Mouse (Mus musculus): ENCODE results near the gene Ctnnd1. TPM values are rescaled to one million over a fixed set of nuclear protein-coding genes. Genes with fewer than 3 reads are reported as not detected.

Ctnnd1 gene
- polyA plus RNA-seq, 1 experiment = 79.9 TPM

DNA sequence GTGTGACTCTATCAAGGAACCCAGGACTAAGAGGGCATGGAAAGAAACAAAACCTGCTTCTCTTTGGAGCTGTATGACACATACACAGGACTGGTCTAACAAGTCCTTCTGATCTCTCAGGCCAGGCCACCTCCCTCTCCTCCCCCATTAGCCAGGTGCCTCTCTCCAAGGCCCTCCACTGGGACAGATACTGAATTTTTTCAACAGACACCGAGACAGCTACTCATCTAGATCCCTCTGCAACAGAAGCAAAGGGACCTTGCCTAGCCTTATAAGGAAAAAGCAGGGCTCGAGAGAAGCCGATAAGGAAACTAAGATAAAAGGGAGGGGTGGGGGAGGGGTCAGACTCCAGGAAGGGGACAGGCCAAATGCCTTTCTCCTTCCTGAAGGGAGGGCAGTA is 17.6 kb downstream of the Ctnnd1 start:
- Histone ChIP-seq H3K79me3 (ENCODE audit: low read depth) (peaks cover 84% of the 10 kb centered on the region), H3K36me3 (ENCODE audit: control insufficient read depth, insufficient read depth) (peaks cover 24% of the 10 kb centered on the region), H3ac (ENCODE audit: control insufficient read depth, insufficient read length, low read depth) (no peak overlapping the region), H3K27me3 (ENCODE audit: control insufficient read depth, insufficient read depth, insufficient read length) (no peaks in the 10 kb centered on the region), H3K4me3 (ENCODE audit: insufficient read depth, poor library complexity, severe bottlenecking) (no peak overlapping the region), H3K79me2 (ENCODE audit: control insufficient read depth, insufficient read depth) (peaks cover 95% of the 10 kb centered on the region)
- TF ChIP-seq CTCF (IDR thresholded peaks at IDR 0.05; ENCODE audit: control insufficient read depth, insufficient read depth, insufficient read length) (no peak), MYOD1 (IDR thresholded peaks at IDR 0.05; ENCODE audit: control insufficient read depth, insufficient read length, low read depth) (no peak), FOSL1 (IDR thresholded peaks at IDR 0.05; ENCODE audit: insufficient read depth, low read length, poor library complexity, severe bottlenecking) (no peak), MAX (IDR thresholded peaks at IDR 0.05) (no peak), CEBPB (IDR thresholded peaks at IDR 0.05; ENCODE audit: low read depth) (no peak), MYOG (IDR thresholded peaks at IDR 0.05; ENCODE audit: control insufficient read depth, extremely low read depth, insufficient read length) (no peak), USF1 (IDR thresholded peaks at IDR 0.05; ENCODE audit: low read depth) (no peak)

DNA sequence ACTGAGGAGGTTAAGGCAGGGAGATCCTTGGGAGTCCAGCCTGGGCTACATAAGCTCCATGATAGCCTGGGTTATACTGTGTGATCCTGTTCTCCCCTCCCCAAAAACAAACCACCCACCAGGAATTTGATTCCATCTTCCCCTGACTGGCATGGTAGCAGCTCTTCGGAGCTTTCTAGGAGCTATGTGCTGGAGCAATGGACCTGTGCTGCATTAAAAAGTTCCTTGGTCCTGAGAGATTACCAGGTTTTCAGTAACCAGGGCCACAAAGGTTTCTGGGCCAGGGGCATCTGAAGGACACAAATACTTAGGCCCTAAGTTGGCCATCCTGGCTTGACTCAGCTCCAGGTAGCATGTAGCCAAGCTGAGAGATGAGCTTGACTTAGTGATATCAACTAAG is 18.6 kb downstream of the Ctnnd1 start:
- H3K4me3 ChIP-seq (ENCODE audit: insufficient read depth, poor library complexity, severe bottlenecking) = no peak overlapping the region
- H3K79me2 ChIP-seq (ENCODE audit: control insufficient read depth, insufficient read depth) = peaks cover 95% of the 10 kb centered on the region
- H3K79me3 ChIP-seq (ENCODE audit: low read depth) = peaks cover 82% of the 10 kb centered on the region
- H3K36me3 ChIP-seq (ENCODE audit: control insufficient read depth, insufficient read depth) = peaks cover 33% of the 10 kb centered on the region
- no peak for TF ChIP-seq USF1 (IDR thresholded peaks at IDR 0.05; ENCODE audit: low read depth)
- no peak overlapping the region for H3ac ChIP-seq (ENCODE audit: control insufficient read depth, insufficient read length, low read depth)
- H3K27me3 ChIP-seq (ENCODE audit: control insufficient read depth, insufficient read depth, insufficient read length) = no peaks in the 10 kb centered on the region

DNA sequence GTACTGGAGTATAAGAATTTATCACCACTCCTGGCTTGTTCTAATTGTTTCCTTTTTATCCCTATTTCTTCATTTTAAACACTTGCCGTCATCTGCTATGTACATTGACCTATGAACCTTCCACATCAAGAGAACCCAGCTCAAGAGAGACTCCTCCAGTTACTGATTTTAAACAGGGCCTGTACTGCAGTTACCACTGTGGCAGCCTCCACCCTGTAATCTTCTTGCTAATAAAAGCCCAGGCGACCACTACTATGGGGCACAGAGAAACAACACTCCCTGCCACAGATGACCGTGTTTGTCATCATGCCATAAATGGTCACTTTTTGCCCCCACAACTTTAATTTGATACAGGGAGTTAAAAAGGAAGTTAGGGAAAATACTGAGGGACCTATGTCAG is 23.5 kb downstream of the Ctnnd1 start:
- Histone ChIP-seq H3K27me3 (ENCODE audit: control insufficient read depth, insufficient read depth, insufficient read length) (no peaks in the 10 kb centered on the region), H3K79me2 (ENCODE audit: control insufficient read depth, insufficient read depth) (peaks cover 100% of the 10 kb centered on the region), H3K36me3 (ENCODE audit: control insufficient read depth, insufficient read depth) (peaks cover 65% of the 10 kb centered on the region), H3K4me3 (ENCODE audit: insufficient read depth, poor library complexity, severe bottlenecking) (no peak overlapping the region), H3K79me3 (ENCODE audit: low read depth) (peaks cover 97% of the 10 kb centered on the region), H3ac (ENCODE audit: control insufficient read depth, insufficient read length, low read depth) (no peak overlapping the region)
- TF ChIP-seq MAX (IDR thresholded peaks at IDR 0.05) (no peak), CEBPB (IDR thresholded peaks at IDR 0.05; ENCODE audit: low read depth) (no peak), USF1 (IDR thresholded peaks at IDR 0.05; ENCODE audit: low read depth) (no peak), FOSL1 (IDR thresholded peaks at IDR 0.05; ENCODE audit: insufficient read depth, low read length, poor library complexity, severe bottlenecking) (no peak), MYOG (IDR thresholded peaks at IDR 0.05; ENCODE audit: control insufficient read depth, extremely low read depth, insufficient read length) (no peak), CTCF (IDR thresholded peaks at IDR 0.05; ENCODE audit: control insufficient read depth, insufficient read depth, insufficient read length) (no peak), MYOD1 (IDR thresholded peaks at IDR 0.05; ENCODE audit: control insufficient read depth, insufficient read length, low read depth) (no peak)

DNA sequence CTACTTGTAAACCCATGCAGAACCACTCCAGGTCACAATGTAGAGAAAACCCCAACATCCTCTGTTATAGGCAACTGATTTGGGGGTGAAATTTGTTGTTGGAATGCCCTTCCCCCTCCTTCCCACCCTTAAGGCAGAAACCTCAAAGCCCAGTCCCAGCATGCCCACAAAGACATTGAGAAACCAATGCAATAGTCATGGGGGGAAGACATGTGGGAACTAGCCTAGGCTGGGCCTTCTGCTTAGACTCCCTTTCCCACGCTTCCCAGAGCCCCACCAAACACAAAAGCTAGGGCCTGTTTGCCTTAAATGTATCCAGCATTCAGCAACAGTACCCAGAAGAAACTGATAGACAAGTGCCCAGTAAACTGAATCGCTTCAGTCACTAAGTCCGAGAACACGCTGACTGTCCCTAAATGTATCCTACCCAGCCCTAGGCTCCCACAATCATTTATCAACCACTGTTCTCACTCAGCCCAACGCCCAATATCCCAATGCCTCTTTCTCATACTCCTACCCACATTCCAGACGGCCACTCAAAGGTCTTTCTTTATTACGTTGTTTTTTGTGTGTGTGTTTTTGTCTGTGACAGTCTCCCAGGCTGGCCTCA is 24.1 kb downstream of the Ctnnd1 start:
- Histone ChIP-seq H3K36me3 (ENCODE audit: control insufficient read depth, insufficient read depth) (peaks cover 66% of the 10 kb centered on the region), H3K79me2 (ENCODE audit: control insufficient read depth, insufficient read depth) (peaks cover 100% of the 10 kb centered on the region), H3K4me3 (ENCODE audit: insufficient read depth, poor library complexity, severe bottlenecking) (no peak overlapping the region), H3K27me3 (ENCODE audit: control insufficient read depth, insufficient read depth, insufficient read length) (no peaks in the 10 kb centered on the region), H3K79me3 (ENCODE audit: low read depth) (peaks cover 97% of the 10 kb centered on the region), H3ac (ENCODE audit: control insufficient read depth, insufficient read length, low read depth) (no peak overlapping the region)
- no peak for TF ChIP-seq CTCF (IDR thresholded peaks at IDR 0.05; ENCODE audit: control insufficient read depth, insufficient read depth, insufficient read length)
- TF ChIP-seq MYOD1 (IDR thresholded peaks at IDR 0.05; ENCODE audit: control insufficient read depth, insufficient read length, low read depth) = no peak
- no peak for TF ChIP-seq FOSL1 (IDR thresholded peaks at IDR 0.05; ENCODE audit: insufficient read depth, low read length, poor library complexity, severe bottlenecking)
- TF ChIP-seq MAX (IDR thresholded peaks at IDR 0.05) = no peak
- no peak for TF ChIP-seq CEBPB (IDR thresholded peaks at IDR 0.05; ENCODE audit: low read depth)
- TF ChIP-seq MYOG (IDR thresholded peaks at IDR 0.05; ENCODE audit: control insufficient read depth, extremely low read depth, insufficient read length) = no peak
- TF ChIP-seq USF1 (IDR thresholded peaks at IDR 0.05; ENCODE audit: low read depth) = no peak

DNA sequence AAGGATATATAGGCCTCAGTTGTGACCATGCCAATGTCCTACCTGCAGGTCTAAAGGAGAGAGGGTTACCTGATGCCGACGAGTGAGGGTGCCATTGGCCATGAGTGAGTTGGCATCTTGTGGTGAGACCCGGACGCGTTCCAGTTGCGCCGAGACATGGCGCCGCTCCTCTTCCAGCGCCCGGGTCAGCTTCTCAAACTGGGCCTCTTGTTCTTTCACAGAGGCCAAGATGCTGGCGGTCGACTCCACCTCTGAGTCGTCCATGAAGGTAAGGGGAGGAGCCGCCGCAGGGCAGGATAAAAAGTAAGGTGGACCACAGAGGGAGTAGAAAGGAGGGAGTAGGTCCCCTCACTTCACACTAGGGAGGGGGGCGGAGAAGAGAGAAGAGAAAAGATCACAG is 26.4 kb downstream of the Ctnnd1 start:
- no peak overlapping the region for H3K4me3 ChIP-seq (ENCODE audit: insufficient read depth, poor library complexity, severe bottlenecking)
- peaks cover 85% of the 10 kb centered on the region for H3K79me3 ChIP-seq (ENCODE audit: low read depth)
- peaks cover 98% of the 10 kb centered on the region for H3K79me2 ChIP-seq (ENCODE audit: control insufficient read depth, insufficient read depth)
- H3ac ChIP-seq (ENCODE audit: control insufficient read depth, insufficient read length, low read depth) = no peak overlapping the region
- H3K36me3 ChIP-seq (ENCODE audit: control insufficient read depth, insufficient read depth) = peaks cover 76% of the 10 kb centered on the region
- H3K27me3 ChIP-seq (ENCODE audit: control insufficient read depth, insufficient read depth, insufficient read length) = no peaks in the 10 kb centered on the region
- no peak for TF ChIP-seq MYOD1 (IDR thresholded peaks at IDR 0.05; ENCODE audit: control insufficient read depth, insufficient read length, low read depth)
- TF ChIP-seq MAX (IDR thresholded peaks at IDR 0.05) = no peak
- TF ChIP-seq MYOG (IDR thresholded peaks at IDR 0.05; ENCODE audit: control insufficient read depth, extremely low read depth, insufficient read length) = no peak

DNA sequence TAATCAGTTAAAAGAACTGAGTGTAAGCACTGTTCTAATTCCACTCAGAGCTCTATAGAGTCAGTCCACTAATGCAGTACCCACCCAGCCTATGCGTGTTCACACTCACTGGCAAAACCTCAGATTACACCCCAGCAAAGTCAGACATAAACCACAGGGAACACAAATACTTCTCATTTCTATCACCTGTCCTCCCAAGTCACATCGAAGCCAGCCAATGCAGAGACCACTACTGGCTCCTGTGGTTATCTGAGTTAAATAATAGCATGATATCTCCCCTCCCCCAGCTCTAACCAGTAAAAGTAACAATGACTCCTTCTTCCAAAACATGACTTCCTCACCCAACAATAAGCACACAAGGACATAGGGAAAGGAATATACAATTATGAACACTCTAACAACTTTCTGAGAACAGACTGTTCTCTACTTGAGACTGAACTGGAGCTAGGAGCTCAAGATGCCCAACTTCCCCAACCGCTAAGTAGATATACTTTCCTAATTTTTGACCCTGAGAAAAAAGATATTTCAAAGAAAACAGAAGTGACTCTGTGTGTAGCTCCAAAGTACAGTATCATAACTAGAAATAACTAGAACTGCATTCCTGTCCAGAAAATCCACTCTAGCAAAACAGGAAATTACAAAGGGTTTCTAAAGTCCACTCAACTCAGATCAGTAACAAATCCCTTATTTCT is 27.0 kb downstream of the Ctnnd1 start:
- Histone ChIP-seq H3K36me3 (ENCODE audit: control insufficient read depth, insufficient read depth) (peaks cover 70% of the 10 kb centered on the region), H3ac (ENCODE audit: control insufficient read depth, insufficient read length, low read depth) (no peak overlapping the region), H3K27me3 (ENCODE audit: control insufficient read depth, insufficient read depth, insufficient read length) (no peaks in the 10 kb centered on the region), H3K79me2 (ENCODE audit: control insufficient read depth, insufficient read depth) (peaks cover 95% of the 10 kb centered on the region), H3K4me3 (ENCODE audit: insufficient read depth, poor library complexity, severe bottlenecking) (no peak overlapping the region), H3K79me3 (ENCODE audit: low read depth) (peaks cover 79% of the 10 kb centered on the region)
- TF ChIP-seq MYOD1 (IDR thresholded peaks at IDR 0.05; ENCODE audit: control insufficient read depth, insufficient read length, low read depth) (peak; percentile 74), MAX (IDR thresholded peaks at IDR 0.05) (no peak), CTCF (IDR thresholded peaks at IDR 0.05; ENCODE audit: control insufficient read depth, insufficient read depth, insufficient read length) (no peak), MYOG (IDR thresholded peaks at IDR 0.05; ENCODE audit: control insufficient read depth, extremely low read depth, insufficient read length) (no peak), FOSL1 (IDR thresholded peaks at IDR 0.05; ENCODE audit: insufficient read depth, low read length, poor library complexity, severe bottlenecking) (no peak), CEBPB (IDR thresholded peaks at IDR 0.05; ENCODE audit: low read depth) (no peak), USF1 (IDR thresholded peaks at IDR 0.05; ENCODE audit: low read depth) (no peak)

All from C2C12 (cell line).